In the genomic region with DNA sequence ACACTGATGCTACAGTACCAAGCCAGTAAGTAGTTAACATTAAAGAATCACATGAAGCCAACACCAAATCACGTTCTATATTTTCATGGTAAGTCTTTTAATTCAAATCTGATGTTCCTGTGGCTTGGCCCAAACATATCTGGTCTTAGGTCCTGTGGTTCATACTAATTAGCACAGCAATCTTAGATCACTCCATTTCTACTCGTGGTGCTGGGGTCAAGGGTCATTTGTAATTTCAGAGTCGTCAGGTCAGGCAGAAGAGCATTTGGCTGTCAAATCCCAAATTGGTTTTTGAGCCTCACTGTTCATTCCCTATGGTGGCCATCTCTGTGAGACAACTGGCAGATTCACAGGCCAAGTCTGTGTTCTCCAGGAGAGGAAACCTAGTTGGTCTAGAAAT, we compare ENCODE assay signal across 35 mouse cellular contexts. TPM values are rescaled to one million over a fixed set of nuclear protein-coding genes. Genes with fewer than 3 reads are reported as not detected.
"Had no signal": no experiment of that assay in that cellular context is flagged by ENCODE, and none has a peak within 500 bp of the region (broad histone marks: within the 10 kb centered on the region; RNA-seq: fewer than 3 reads in every experiment).

No protein-coding gene starts in this region.

- H3K36me3 ChIP-seq: liver, embryonic 15.5 days; lung, embryonic 15.5 days; midbrain, embryonic 15.5 days had no signal

- H3K4me3 ChIP-seq: left cerebral cortex, adult 2 months; limb, embryonic 10.5 days; limb, embryonic 12.5 days; limb, embryonic 13.5 days; limb, embryonic 15.5 days; liver, embryonic 12.5 days; liver, embryonic 13.5 days; liver, embryonic 15.5 days; lung, embryonic 15.5 days; midbrain, embryonic 12.5 days; midbrain, embryonic 13.5 days; midbrain, embryonic 15.5 days; myocyte; neural tube, embryonic 12.5 days had no signal

- H3K9ac ChIP-seq: limb, embryonic 12.5 days; limb, embryonic 13.5 days; limb, embryonic 15.5 days; liver, embryonic 12.5 days; liver, embryonic 13.5 days; liver, embryonic 14.5 days; liver, embryonic 15.5 days; lung, embryonic 14.5 days; lung, embryonic 15.5 days; midbrain, embryonic 12.5 days; midbrain, embryonic 13.5 days; midbrain, embryonic 15.5 days; neural tube, embryonic 12.5 days had no signal

- ATAC-seq: liver, embryonic 12.5 days; lung, postnatal 0 days; midbrain, embryonic 13.5 days; midbrain, embryonic 15.5 days; midbrain, embryonic 16.5 days had no signal

- H3K27me3 ChIP-seq: limb, embryonic 12.5 days; limb, embryonic 13.5 days; limb, embryonic 15.5 days; liver, embryonic 12.5 days; liver, embryonic 13.5 days; liver, embryonic 15.5 days; lung, embryonic 15.5 days; megakaryocyte, embryonic 14.5 days; midbrain, embryonic 12.5 days; midbrain, embryonic 13.5 days; midbrain, embryonic 15.5 days; neural tube, embryonic 12.5 days had no signal

- H3K9me3 ChIP-seq: limb, embryonic 10.5 days; limb, embryonic 15.5 days; liver, embryonic 12.5 days; liver, embryonic 13.5 days; liver, embryonic 15.5 days; lung, embryonic 15.5 days; megakaryocyte, embryonic 14.5 days; midbrain, embryonic 12.5 days; midbrain, embryonic 13.5 days; midbrain, embryonic 15.5 days; neural tube, embryonic 12.5 days had no signal

- DNase-seq: left cerebral cortex, postnatal 4 days; liver; liver, embryonic 13.5 days; lung, adult 18-20 months; lung, adult 2 months; lung, embryonic 14.5 days; lung, postnatal 10 days; lung, postnatal 14 days; lung, postnatal 36 days; lung, postnatal 4 days; midbrain, embryonic 14.5 days had no signal

- H3K4me2 ChIP-seq: limb, embryonic 12.5 days; limb, embryonic 13.5 days; limb, embryonic 15.5 days; liver, embryonic 11.5 days; liver, embryonic 12.5 days; liver, embryonic 13.5 days; liver, embryonic 15.5 days; lung, embryonic 14.5 days; lung, embryonic 15.5 days; midbrain, embryonic 12.5 days; midbrain, embryonic 13.5 days; midbrain, embryonic 15.5 days; neural tube, embryonic 12.5 days had no signal

- H3K27ac ChIP-seq: left cerebral cortex, adult 2 months; limb, embryonic 10.5 days; limb, embryonic 12.5 days; limb, embryonic 13.5 days; limb, embryonic 15.5 days; liver, embryonic 12.5 days; liver, embryonic 13.5 days; liver, embryonic 14.5 days; liver, embryonic 15.5 days; lung, embryonic 15.5 days; macrophage; midbrain, embryonic 12.5 days; midbrain, embryonic 13.5 days; midbrain, embryonic 15.5 days; neural tube, embryonic 12.5 days had no signal

- H3K4me1 ChIP-seq: liver, embryonic 12.5 days; liver, embryonic 13.5 days; liver, embryonic 15.5 days; lung, embryonic 15.5 days; megakaryocyte, embryonic 14.5 days had no signal

RNA-seq across cellular contexts. Expression of a gene that starts 54.7 kb away (rescaled TPM):
- total RNA-seq: megakaryocyte, adult 5-6 weeks; megakaryocyte-erythroid progenitor cell, adult 5-6 weeks; monocyte, adult 5-6 weeks had no signal
- polyA plus RNA-seq: liver, embryonic 11.5 days; liver, embryonic 12.5 days; liver, embryonic 13.5 days; liver, embryonic 15.5 days; liver, embryonic 16.5 days; lung, embryonic 14.5 days; lung, embryonic 15.5 days; lung, embryonic 16.5 days had no signal
